Mouse (Mus musculus) layer of hippocampus, adult 9-11 months (tissue): ENCODE measurements around the gene Enox2.
"Not testable (repeated sequence)": the region's sequence is repeated elsewhere in the genome, so short reads cannot be mapped to it uniquely, and the experiment has no call there.

Source experiments
- DNase-seq: peaks from one replicate; pipeline ENCODE4 v3.0.0; 2022

Gene Enox2

GRCm38 (mm10) chrX:49287700-49288563 is at the start of gene Enox2:
Gene Enox2 (minus strand): TSS chrX:49288259.
- DNase-seq, result peak; percentile 95

GRCm38 (mm10) chrX:49309496-49309895 is 21.4 kb upstream of the Enox2 start:
- DNase-seq, result no peak

- no peak for DNase-seq
Observed at GRCm38 (mm10) chrX:49306659-49307058, 18.6 kb upstream of the Enox2 start.

- DNase-seq, result no peak
Observed at GRCm38 (mm10) chrX:49279918-49280586, 8.0 kb downstream of the Enox2 start.

GRCm38 (mm10) chrX:49273487-49274042 is 14.5 kb downstream of the Enox2 start:
- DNase-seq, result no peak

- DNase-seq, result no peak
Observed at GRCm38 (mm10) chrX:49250816-49251215, 37.2 kb downstream of the Enox2 start.

GRCm38 (mm10) chrX:49225792-49226426 is 62.1 kb downstream of the Enox2 start:
- DNase-seq, result no peak

- no peak for DNase-seq
Observed at GRCm38 (mm10) chrX:49216422-49216821, 71.6 kb downstream of the Enox2 start.

GRCm38 (mm10) chrX:49196386-49196785 is 91.7 kb downstream of the Enox2 start:
- DNase-seq, result no peak

- no peak for DNase-seq
Observed at GRCm38 (mm10) chrX:49181136-49181535, 106.9 kb downstream of the Enox2 start.

GRCm38 (mm10) chrX:49178670-49179069 is 109.4 kb downstream of the Enox2 start:
- no peak for DNase-seq

- DNase-seq, result no peak
Observed at GRCm38 (mm10) chrX:49154280-49154679, 133.8 kb downstream of the Enox2 start.

GRCm38 (mm10) chrX:49124774-49125429 is 163.2 kb downstream of the Enox2 start:
- DNase-seq, result no peak

- no peak for DNase-seq
Observed at GRCm38 (mm10) chrX:49116465-49116864, 171.6 kb downstream of the Enox2 start.

GRCm38 (mm10) chrX:49112412-49112811 is 175.6 kb downstream of the Enox2 start:
- no peak for DNase-seq

GRCm38 (mm10) chrX:49100542-49100941 is 187.5 kb downstream of the Enox2 start:
- not testable (repeated sequence) for DNase-seq

- no peak for DNase-seq
Observed at GRCm38 (mm10) chrX:49096249-49096648, 191.8 kb downstream of the Enox2 start.

- DNase-seq, result no peak
Observed at GRCm38 (mm10) chrX:49075055-49075454, 213.0 kb downstream of the Enox2 start.

- DNase-seq, result no peak
Observed at GRCm38 (mm10) chrX:49073563-49073962, 214.5 kb downstream of the Enox2 start.

- DNase-seq, result no peak
Observed at GRCm38 (mm10) chrX:49045118-49045517, 242.9 kb downstream of the Enox2 start.

- no peak for DNase-seq
Observed at GRCm38 (mm10) chrX:49009746-49010145, 278.3 kb downstream of the Enox2 start.

GRCm38 (mm10) chrX:49005655-49006054 is 282.4 kb downstream of the Enox2 start:
- DNase-seq, result peak; percentile 4

- DNase-seq, result no peak
Observed at GRCm38 (mm10) chrX:49002892-49003291, 285.2 kb downstream of the Enox2 start.
